Mouse (Mus musculus) embryonic facial prominence, embryonic 12.5 days (tissue): Measurements from ENCODE around the gene Apobec4. TPM values are rescaled to one million over a fixed set of nuclear protein-coding genes. Genes with fewer than 3 reads are reported as not detected.

ENCODE experiments used
- ATAC-seq: fragments of 200-750 bp; cut with Nextera tagmentation; 2 replicates; pipeline ENCODE4 v1.8.0; 2017; ENCODE audit not compliant: insufficient number of reproducible peaks, insufficient read depth, low FRiP score, low TSS enrichment
- H3K27ac ChIP-seq: fragments of 300-500 bp; sonication (generic); 2 replicates; pipeline ENCODE4 v1.5.1; 2016; ENCODE audit warnings: mild to moderate bottlenecking
- H3K27me3 ChIP-seq: fragments of 300-500 bp; sonication (generic); 2 replicates; pipeline ENCODE4 v1.6.1; 2016; ENCODE audit warnings: mild to moderate bottlenecking, moderate library complexity
- H3K36me3 ChIP-seq: fragments of 300-500 bp; sonication (generic); 2 replicates; pipeline ENCODE4 v1.6.1; 2016; ENCODE audit warnings: mild to moderate bottlenecking
- H3K4me1 ChIP-seq: fragments of 300-500 bp; sonication (generic); 2 replicates; pipeline ENCODE4 v1.6.1; 2016
- H3K4me2 ChIP-seq: fragments of 300-500 bp; sonication (generic); replicated peaks from 2 replicates; pipeline ENCODE4 v1.6.1; 2016; ENCODE audit warnings: mild to moderate bottlenecking, moderate library complexity
- H3K4me3 ChIP-seq: fragments of 300-500 bp; sonication (generic); 2 replicates; pipeline ENCODE4 v1.5.1; 2016; ENCODE audit warnings: mild to moderate bottlenecking
- H3K9ac ChIP-seq: fragments of 300-500 bp; sonication (generic); 2 replicates; pipeline ENCODE4 v1.6.1; 2016; ENCODE audit warnings: mild to moderate bottlenecking, moderate library complexity
- H3K9me3 ChIP-seq: fragments of 300-500 bp; sonication (generic); 2 replicates; pipeline ENCODE4 v1.6.1; 2016; ENCODE audit warnings: mild to moderate bottlenecking, moderate library complexity
- WGBS: fragments of 180-500 bp; shearing (Covaris S2); methylation state at CpG from one replicate; pipeline ENCODE4 v1.1.7; 2016; 5-methylcytosine and 5-hydroxymethylcytosine counted together
- polyA plus RNA-seq: library from polyadenylated mRNA; unstranded; fragments of >200 nt; fragmentation: Nextera tagmentation; extraction: Ambion mirVana; gene quantifications from 2 replicates; pipeline ENCODE4 v1.2.1, GENCODE M21; 2016

Gene Apobec4
- not detected in 2 replicates for polyA plus RNA-seq

DNA sequence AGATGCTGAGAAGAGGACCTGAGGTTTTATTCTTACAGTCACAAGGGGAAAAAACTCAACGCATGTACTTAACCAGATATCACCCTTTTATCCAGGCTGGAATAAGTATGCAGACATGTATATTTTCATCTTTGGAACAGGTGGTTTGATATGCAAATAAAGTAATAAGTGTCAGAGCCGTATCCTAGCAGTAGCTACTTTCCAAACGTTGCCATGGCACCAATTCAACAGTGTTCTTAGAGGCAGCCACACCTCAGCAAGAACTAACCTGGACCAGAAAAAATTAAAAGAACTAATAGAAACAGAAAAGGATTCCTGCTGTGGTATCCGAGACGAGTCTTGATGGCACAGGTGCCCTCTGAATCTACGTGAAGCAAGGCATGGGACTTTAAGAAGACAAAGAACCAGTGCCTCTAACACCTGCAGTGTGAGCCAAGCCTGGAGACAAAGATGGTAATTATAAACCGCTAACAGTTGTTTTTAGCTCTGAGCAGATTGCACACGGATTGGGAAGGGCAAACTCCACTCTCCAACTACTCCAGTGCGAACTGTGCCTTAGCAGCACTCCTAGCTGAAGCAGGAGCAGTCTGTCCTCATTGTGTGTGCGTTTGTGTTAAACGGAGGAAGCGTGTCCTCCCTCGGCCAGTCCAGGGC, at the start of gene Apobec4:
Gene Apobec4, plus strand, starts transcription at position 240 of the 654 bp plus-strand sequence.
- no peak within 1 kb of the TSS for H3K9ac ChIP-seq
- WGBS, result 67% methylated on average over 13 of the region's 13 CpGs
- no peak within 1 kb of the TSS for H3K27ac ChIP-seq
- no peaks in the 10 kb centered on the region for H3K9me3 ChIP-seq
- H3K36me3 ChIP-seq, result no peaks in the 10 kb centered on the region
- H3K4me2 ChIP-seq, result no peak within 1 kb of the TSS
- no peak for ATAC-seq
- no peak within 1 kb of the TSS for H3K4me3 ChIP-seq
- H3K4me1 ChIP-seq, result peaks cover 3% of the 10 kb centered on the region; the same call in 1 of the 2 replicates
- no peaks in the 10 kb centered on the region for H3K27me3 ChIP-seq

DNA sequence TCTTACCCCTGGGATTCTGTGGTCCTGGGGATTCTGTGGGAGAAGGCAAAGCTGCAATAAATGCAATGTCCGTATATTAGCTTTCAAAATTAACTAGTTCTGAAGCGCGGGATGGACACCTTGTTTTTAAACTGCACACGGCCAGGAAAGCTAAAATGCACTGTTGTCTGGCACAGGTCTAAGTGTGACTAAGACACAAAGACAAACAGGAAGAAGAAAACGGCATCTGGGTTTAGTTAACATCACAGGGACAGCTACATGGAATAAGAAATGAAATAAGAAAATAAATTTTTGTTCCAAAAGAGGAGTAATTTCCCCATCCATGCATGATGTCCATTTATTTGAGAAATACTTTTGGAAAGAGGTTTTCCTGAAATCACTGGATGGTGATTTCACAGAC, 49.3 kb upstream of the Apobec4 start:
- Histone ChIP-seq H3K27ac (no peak overlapping the region), H3K9me3 (no peaks in the 10 kb centered on the region), H3K27me3 (no peaks in the 10 kb centered on the region), H3K36me3 (no peaks in the 10 kb centered on the region), H3K4me1 (peaks cover 6% of the 10 kb centered on the region), H3K4me3 (no peak overlapping the region), H3K4me2 (no peak overlapping the region), H3K9ac (no peak overlapping the region)
- 75% methylated on average over 5 of the region's 5 CpGs for WGBS
- ATAC-seq, result no peak

DNA sequence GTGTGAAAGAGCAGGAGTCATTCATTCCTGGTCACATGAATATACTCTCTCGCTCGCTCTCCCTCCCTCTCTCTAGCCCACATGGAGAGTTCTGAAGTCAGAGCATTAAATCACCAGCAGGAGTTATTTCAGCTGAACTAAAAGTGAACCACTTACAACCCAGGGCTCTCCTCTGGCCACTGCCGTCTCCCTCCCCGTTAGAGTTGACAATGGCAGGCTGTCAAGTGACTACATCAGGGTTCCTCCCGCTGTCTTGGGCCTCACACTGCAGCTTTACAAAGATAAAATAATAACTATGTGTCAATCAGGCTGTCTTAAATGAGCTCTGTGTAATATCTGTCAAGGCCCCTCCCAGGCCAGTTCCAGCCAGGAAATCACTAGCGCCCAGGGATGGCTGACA, 47.4 kb upstream of the Apobec4 start:
- WGBS, result 61% methylated on average over 6 of the region's 6 CpGs
- no peak overlapping the region for H3K27ac ChIP-seq
- H3K4me3 ChIP-seq, result no peak overlapping the region
- peaks cover 6% of the 10 kb centered on the region for H3K4me1 ChIP-seq
- no peak overlapping the region for H3K9ac ChIP-seq
- H3K9me3 ChIP-seq, result no peaks in the 10 kb centered on the region
- no peak for ATAC-seq
- no peak overlapping the region for H3K4me2 ChIP-seq
- no peaks in the 10 kb centered on the region for H3K36me3 ChIP-seq
- no peaks in the 10 kb centered on the region for H3K27me3 ChIP-seq

DNA sequence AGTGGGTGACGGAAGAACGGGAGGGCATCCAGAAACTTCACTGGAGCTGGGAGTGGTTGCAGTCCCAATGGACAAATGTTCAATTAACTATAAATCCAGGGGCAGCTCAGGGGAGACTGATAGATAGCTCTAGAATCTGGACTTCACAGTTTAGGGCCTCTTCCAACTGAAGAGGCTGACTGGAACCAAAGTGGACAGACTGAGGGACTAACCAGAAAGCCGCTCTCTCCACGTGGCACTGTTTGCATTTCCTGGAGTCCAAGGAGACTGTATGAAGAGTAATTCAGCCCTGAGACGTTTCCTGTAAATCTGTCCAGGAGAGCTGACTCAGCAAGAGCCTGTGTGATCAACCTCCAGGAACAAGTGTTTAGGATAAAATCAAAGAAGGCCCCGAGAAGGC, 46.4 kb upstream of the Apobec4 start:
- Histone ChIP-seq H3K36me3 (no peaks in the 10 kb centered on the region), H3K9ac (no peak overlapping the region), H3K4me1 (peaks cover 6% of the 10 kb centered on the region), H3K27me3 (no peaks in the 10 kb centered on the region), H3K9me3 (no peaks in the 10 kb centered on the region), H3K4me3 (no peak overlapping the region), H3K27ac (no peak overlapping the region), H3K4me2 (no peak overlapping the region)
- ATAC-seq, result no peak
- WGBS, result 54% methylated on average over 6 of the region's 6 CpGs

DNA sequence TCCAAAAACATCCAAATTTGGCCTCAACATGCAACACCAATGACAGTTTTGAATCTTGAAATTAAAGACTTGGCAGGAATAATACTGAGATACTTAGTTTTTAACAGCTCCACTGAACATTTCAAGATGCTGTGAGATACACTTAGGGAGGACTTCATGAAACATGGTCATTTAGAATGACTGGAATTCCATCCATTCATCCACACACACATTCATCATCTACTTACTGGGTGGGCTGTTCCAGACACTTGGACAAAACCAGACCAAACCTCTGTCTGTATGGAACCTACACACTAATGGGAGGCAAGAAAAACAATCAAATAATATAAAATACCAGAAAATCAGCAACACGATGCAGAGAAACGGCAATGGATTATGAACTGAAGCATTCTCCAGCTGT, 42.8 kb upstream of the Apobec4 start:
- H3K4me3 ChIP-seq, result no peak overlapping the region
- H3K9ac ChIP-seq, result no peak overlapping the region
- no peaks in the 10 kb centered on the region for H3K27me3 ChIP-seq
- 93% methylated on average over 2 of the region's 2 CpGs for WGBS
- ATAC-seq, result no peak
- no peaks in the 10 kb centered on the region for H3K36me3 ChIP-seq
- H3K4me1 ChIP-seq, result peaks cover 6% of the 10 kb centered on the region
- no peak overlapping the region for H3K4me2 ChIP-seq
- H3K27ac ChIP-seq, result no peak overlapping the region
- H3K9me3 ChIP-seq, result no peaks in the 10 kb centered on the region

DNA sequence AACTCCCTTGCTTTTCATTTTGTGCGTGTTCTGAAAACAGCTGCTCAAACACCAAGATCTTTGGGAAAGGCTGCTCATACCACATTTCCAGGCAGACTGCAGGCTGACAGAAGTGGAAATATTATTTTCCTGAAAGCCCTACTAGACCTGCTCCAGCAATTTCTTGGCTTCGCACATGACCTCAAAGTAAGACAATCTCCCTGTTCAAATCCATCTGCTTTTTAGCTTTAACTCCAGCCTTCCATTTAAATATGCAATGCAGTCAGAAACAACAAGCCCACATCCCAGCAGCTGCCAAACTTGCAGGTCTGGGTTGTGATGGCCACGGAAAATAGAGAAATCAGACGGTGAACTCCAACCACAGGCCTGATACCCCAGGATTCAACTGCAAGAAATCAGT, 39.3 kb upstream of the Apobec4 start:
- Histone ChIP-seq H3K27me3 (no peaks in the 10 kb centered on the region), H3K4me3 (no peak overlapping the region), H3K9me3 (no peaks in the 10 kb centered on the region), H3K4me1 (peaks cover 7% of the 10 kb centered on the region; the same call in 1 of the 2 replicates), H3K36me3 (no peaks in the 10 kb centered on the region), H3K4me2 (no peak overlapping the region), H3K9ac (no peak overlapping the region), H3K27ac (no peak overlapping the region)
- no peak for ATAC-seq
- WGBS, result 76% methylated on average over 4 of the region's 4 CpGs

DNA sequence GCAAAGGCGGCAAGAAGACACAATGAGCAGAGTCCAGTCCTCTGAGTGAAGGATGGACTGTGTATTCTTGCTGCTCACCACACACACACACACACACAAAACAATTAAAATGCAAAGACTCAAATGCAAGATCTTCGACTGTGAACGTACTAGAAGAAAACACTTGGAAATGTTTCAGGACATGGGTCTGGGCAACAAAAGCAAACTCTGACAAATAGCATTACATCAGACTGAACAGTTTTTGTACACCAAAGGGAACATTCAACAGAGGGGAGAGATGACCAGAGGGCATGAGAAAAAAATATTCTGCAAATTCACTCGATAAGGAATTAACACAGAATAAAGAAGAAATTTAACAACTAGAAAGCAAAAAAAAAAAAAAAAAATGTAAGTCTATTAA, 36.4 kb upstream of the Apobec4 start:
- 74% methylated on average over 4 of the region's 4 CpGs for WGBS
- H3K27ac ChIP-seq, result no peak overlapping the region

DNA sequence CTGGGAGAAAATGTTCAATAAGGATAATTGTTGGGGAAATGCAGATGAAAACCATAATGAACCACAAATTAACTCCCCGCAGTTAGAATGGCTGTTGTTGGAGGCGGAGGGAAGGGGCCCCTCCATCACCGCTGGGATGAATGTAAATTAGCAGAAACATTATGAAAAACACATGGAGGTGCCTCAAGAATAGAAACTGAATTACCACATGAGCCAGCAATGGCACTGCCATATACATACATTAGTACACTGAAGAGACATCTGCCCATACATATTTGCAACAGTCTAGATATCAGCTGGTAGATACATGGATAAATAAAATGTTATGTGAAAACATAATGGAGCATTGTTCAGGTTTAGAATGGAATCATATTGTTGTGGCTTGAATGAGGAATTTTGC, 35.9 kb upstream of the Apobec4 start:
- Histone ChIP-seq H3K9me3 (no peaks in the 10 kb centered on the region), H3K36me3 (no peaks in the 10 kb centered on the region), H3K27me3 (no peaks in the 10 kb centered on the region), H3K4me3 (no peak overlapping the region), H3K27ac (no peak overlapping the region), H3K4me1 (peaks cover 15% of the 10 kb centered on the region; the same call in 1 of the 2 replicates), H3K9ac (no peak overlapping the region), H3K4me2 (no peak overlapping the region)
- WGBS, result 23% methylated on average over 3 of the region's 3 CpGs
- ATAC-seq, result no peak

More for the DNA sequence above, 36.4 kb upstream of the Apobec4 start:
- H3K36me3 ChIP-seq, result no peaks in the 10 kb centered on the region
- H3K9ac ChIP-seq, result no peak overlapping the region
- H3K4me1 ChIP-seq, result peaks cover 15% of the 10 kb centered on the region; the same call in 1 of the 2 replicates
- H3K27me3 ChIP-seq, result no peaks in the 10 kb centered on the region
- no peak for ATAC-seq
- no peaks in the 10 kb centered on the region for H3K9me3 ChIP-seq
- no peak overlapping the region for H3K4me3 ChIP-seq
- H3K4me2 ChIP-seq, result no peak overlapping the region

DNA sequence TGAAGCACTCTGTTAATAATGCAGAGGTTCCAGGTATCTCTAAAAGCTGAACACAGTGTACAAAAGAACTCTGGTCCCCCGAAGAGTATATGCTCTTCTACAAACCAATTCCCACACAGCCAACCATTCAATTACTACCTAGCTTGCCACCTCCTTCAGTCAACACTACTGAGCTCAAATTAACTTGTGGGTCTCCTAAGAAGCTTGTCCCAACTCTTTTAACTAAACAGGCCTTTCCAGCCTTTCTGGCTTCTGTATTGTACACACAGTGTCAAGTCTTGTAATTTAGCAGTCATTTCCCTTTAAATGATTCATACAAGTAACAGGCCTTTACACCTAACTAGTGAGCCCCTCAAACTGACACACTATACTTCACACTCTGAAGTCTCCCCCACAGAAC, 33.0 kb upstream of the Apobec4 start:
- WGBS, result 61% methylated on average over 1 of the region's 1 CpGs
- Histone ChIP-seq H3K4me1 (peaks cover 15% of the 10 kb centered on the region; the same call in 1 of the 2 replicates), H3K9me3 (no peaks in the 10 kb centered on the region), H3K9ac (no peak overlapping the region), H3K27ac (no peak overlapping the region), H3K4me3 (no peak overlapping the region), H3K27me3 (no peaks in the 10 kb centered on the region), H3K4me2 (no peak overlapping the region), H3K36me3 (no peaks in the 10 kb centered on the region)
- ATAC-seq, result no peak

DNA sequence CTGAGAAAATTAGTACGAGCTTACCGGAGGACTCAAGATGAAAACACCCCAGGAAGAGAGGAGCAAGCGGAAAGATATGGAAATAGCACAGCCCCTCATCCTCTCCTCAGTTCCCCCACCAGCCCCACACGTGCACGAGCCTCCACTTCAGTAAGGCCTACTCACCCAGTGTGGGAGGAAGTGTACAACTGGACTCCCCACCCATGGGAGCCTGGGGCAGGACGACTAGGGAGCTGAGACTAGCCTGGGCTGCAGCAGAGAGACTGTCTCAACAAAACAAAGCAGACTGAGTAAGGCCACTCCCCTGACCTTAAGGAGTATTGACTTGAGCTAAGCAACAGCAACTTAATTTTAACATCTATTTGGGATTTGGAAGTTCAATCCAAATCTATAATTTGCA, 32.2 kb upstream of the Apobec4 start:
- Histone ChIP-seq H3K4me2 (no peak overlapping the region), H3K9me3 (no peaks in the 10 kb centered on the region), H3K27me3 (no peaks in the 10 kb centered on the region), H3K9ac (no peak overlapping the region), H3K4me3 (no peak overlapping the region), H3K36me3 (no peaks in the 10 kb centered on the region), H3K4me1 (peaks cover 15% of the 10 kb centered on the region; the same call in 1 of the 2 replicates), H3K27ac (no peak overlapping the region)
- no peak for ATAC-seq
- WGBS, result 59% methylated on average over 6 of the region's 6 CpGs

DNA sequence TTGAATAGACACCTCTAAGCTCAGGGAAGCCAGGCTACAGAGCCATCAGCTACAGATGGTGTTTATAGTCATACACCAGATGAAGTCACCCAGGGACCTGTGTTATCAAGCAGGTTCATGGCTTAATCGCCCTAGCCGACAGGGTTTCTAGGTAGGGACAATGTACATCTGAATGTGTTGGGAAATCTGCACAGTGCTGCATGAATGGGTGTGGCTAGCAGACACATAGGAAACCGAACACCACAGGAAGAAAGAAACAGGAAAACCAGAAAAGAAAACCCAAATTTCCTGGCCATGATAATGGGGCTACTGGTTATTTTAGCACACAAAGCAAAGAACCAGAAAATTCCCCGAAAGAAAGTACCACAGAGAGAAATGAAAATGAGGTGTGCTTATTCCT, 29.4 kb upstream of the Apobec4 start:
- H3K27me3 ChIP-seq, result no peaks in the 10 kb centered on the region
- H3K4me2 ChIP-seq, result no peak overlapping the region
- peaks cover 7% of the 10 kb centered on the region; the same call in 1 of the 2 replicates for H3K4me1 ChIP-seq
- 87% methylated on average over 4 of the region's 4 CpGs for WGBS
- H3K4me3 ChIP-seq, result no peak overlapping the region
- ATAC-seq, result no peak
- no peak overlapping the region for H3K27ac ChIP-seq
- H3K9me3 ChIP-seq, result no peaks in the 10 kb centered on the region
- H3K9ac ChIP-seq, result no peak overlapping the region
- H3K36me3 ChIP-seq, result no peaks in the 10 kb centered on the region

DNA sequence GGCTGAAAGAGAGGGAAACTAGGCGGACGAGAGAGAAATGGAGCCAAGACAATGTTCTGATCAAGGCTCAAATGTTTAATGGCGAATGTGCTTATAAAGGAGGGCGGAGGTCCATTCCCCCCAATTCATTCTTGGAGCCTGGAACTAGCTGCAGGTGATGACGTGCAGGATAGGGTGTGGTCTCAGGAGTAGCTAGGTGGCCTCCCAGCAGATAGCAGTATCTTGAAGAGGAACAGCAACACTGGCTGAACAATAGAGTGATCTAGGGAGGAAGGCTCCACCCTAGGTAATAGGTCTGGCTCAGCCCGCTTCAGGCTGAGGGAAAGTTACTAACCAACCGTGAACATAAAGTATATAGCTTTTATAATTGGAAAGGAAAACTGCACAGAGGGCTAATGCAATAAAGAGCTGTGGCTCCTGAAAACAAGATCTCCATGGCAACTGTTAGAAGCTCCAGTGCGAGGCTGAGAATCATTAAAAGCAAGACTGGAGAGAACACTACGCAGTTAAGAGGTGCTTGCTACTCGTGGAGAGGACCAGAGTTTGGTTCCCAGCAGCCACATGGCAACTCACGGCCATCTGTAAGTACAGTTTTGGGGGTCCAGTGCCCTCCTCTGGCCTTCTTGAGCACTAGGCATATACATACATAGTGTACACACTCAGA, 28.7 kb upstream of the Apobec4 start:
- no peak overlapping the region for H3K27ac ChIP-seq
- H3K9ac ChIP-seq, result no peak overlapping the region
- H3K4me2 ChIP-seq, result no peak overlapping the region
- no peaks in the 10 kb centered on the region for H3K27me3 ChIP-seq
- H3K36me3 ChIP-seq, result no peaks in the 10 kb centered on the region
- H3K9me3 ChIP-seq, result no peaks in the 10 kb centered on the region
- H3K4me1 ChIP-seq, result peaks cover 7% of the 10 kb centered on the region; the same call in 1 of the 2 replicates
- WGBS, result 85% methylated on average over 11 of the region's 11 CpGs
- no peak overlapping the region for H3K4me3 ChIP-seq
- no peak for ATAC-seq
